Mouse (Mus musculus) hematopoietic multipotent progenitor cell, adult 10-12 weeks (in vitro differentiated cells): ENCODE data around the gene Enox2. TPM values are rescaled to one million over a fixed set of nuclear protein-coding genes. Genes with fewer than 3 reads are reported as not detected.

Experiments used
- polyA plus RNA-seq: library from polyadenylated mRNA; stranded (reverse); fragments of >175 nt; gene quantifications from 2 replicates; pipeline ENCODE4 v1.2.3, GENCODE M21; 2012; ENCODE audit warnings: low replicate concordance

The Enox2 gene
- 2.4 and 3.9 TPM in 2 replicates for polyA plus RNA-seq

GRCm38 (mm10) chrX:49287700-49288563 is at the start of gene Enox2:
Enox2 (minus strand) TSS chrX:49288259.

Other genes with a start within 250 kb of the Enox2 start
- gene Arhgap36, start 175.7 kb upstream of the Enox2 start, polyA plus RNA-seq = not detected in 2 replicates